Mouse (Mus musculus) embryo, embryonic 10 days (tissue): Measurements from ENCODE around the gene Zfp626.
"Not testable (repeated sequence)": the region's sequence is repeated elsewhere in the genome, so short reads cannot be mapped to it uniquely, and the experiment has no call there.

Source experiments
- DNase-seq: peaks from one replicate; pipeline ENCODE4 v3.0.0-alpha.2; 2015; ENCODE audit warnings: low spot score

The Zfp626 gene

GRCm38 (mm10) chr7:27860396-27861235 is 53.6 kb downstream of the Zfp626 start:
- DNase-seq, result peak; percentile 79

DNA sequence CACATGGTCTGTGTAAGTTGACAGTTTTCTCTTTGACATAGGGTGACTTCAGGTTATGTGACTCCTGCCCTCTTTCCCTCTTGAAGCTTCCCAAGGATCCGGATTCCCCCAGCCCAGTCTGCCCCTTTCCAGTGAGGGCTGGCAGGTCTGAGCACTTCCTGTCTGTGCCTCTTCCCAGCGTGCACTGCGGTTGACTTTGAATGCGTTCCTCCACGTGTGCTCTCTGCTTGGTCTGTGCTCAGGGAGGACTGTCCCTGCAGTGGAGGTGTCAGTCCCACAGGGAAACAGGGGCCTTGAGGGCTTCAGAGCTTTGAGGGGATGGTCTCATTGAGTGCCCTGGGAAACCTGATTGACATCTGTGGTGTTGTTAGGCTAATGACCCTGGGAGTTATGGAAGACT is 55.6 kb downstream of the Zfp626 start:
- not testable (repeated sequence) for DNase-seq
